Mouse (Mus musculus) adrenal gland, postnatal 25 days (tissue): ENCODE measurements around the gene Ntrk1. TPM values are rescaled to one million over a fixed set of nuclear protein-coding genes. Genes with fewer than 3 reads are reported as not detected.
"Not testable (repeated sequence)": the region's sequence is repeated elsewhere in the genome, so short reads cannot be mapped to it uniquely, and the experiment has no call there.

ENCODE experiments used
- DNase-seq: peaks from one replicate; pipeline ENCODE4 v3.0.0; 2021; ENCODE audit warnings: mixed read lengths
- long read RNA-seq: library from polyadenylated mRNA; stranded (forward); transcript quantifications from one replicate; pipeline ENCODE4 v2.0.0, GENCODE M21; 2021
- total RNA-seq: library from RNA; stranded (reverse); gene quantifications from 2 replicates; pipeline ENCODE4 v1.2.3, GENCODE M21; 2021

Gene Ntrk1
- 0.95 and 3.7 TPM in 2 replicates for total RNA-seq
- long read RNA-seq, partial matches to known transcripts, result 2 of 5 reads
- long read RNA-seq, other reads (novel, unspliced or antisense), result 3 of 5 reads

- peak; percentile 30 for DNase-seq
These were observed at the start of gene Ntrk1 for GRCm38 (mm10) chr3:87794922-87795325. Gene Ntrk1, minus strand, starts transcription at chr3:87795162.

GRCm38 (mm10) chr3:87840858-87841257 lies 45.9 kb upstream of the Ntrk1 start:
- no peak for DNase-seq

- peak; percentile 74 for DNase-seq
These were observed 43.7 kb upstream of the Ntrk1 start for GRCm38 (mm10) chr3:87838622-87839021.

GRCm38 (mm10) chr3:87833482-87833881 lies 38.5 kb upstream of the Ntrk1 start:
- DNase-seq, result no peak

GRCm38 (mm10) chr3:87832109-87832859 lies 37.3 kb upstream of the Ntrk1 start:
- DNase-seq, result no peak

GRCm38 (mm10) chr3:87829025-87829424 lies 34.1 kb upstream of the Ntrk1 start:
- DNase-seq, result no peak

- no peak for DNase-seq
These were observed 33.5 kb upstream of the Ntrk1 start for GRCm38 (mm10) chr3:87828435-87828834.

- not testable (repeated sequence) for DNase-seq
These were observed 29.2 kb upstream of the Ntrk1 start, which contains the start of gene Pear1 for GRCm38 (mm10) chr3:87824206-87824605. Gene Pear1, minus strand, starts transcription at chr3:87824306.

GRCm38 (mm10) chr3:87818226-87818625 lies 23.3 kb upstream of the Ntrk1 start:
- no peak for DNase-seq

GRCm38 (mm10) chr3:87816646-87817093 lies 21.7 kb upstream of the Ntrk1 start:
- peak; percentile 61 for DNase-seq

- DNase-seq, result no peak
These were observed 21.2 kb upstream of the Ntrk1 start for GRCm38 (mm10) chr3:87816166-87816565.

GRCm38 (mm10) chr3:87812873-87813272 lies 17.9 kb upstream of the Ntrk1 start:
- DNase-seq, result no peak

GRCm38 (mm10) chr3:87812413-87812812 lies 17.5 kb upstream of the Ntrk1 start:
- DNase-seq, result no peak

GRCm38 (mm10) chr3:87811297-87811696 lies 16.3 kb upstream of the Ntrk1 start:
- DNase-seq, result no peak

- no peak for DNase-seq
These were observed 14.5 kb upstream of the Ntrk1 start for GRCm38 (mm10) chr3:87809322-87809962.

- DNase-seq, result peak; percentile 17
These were observed 9.2 kb upstream of the Ntrk1 start for GRCm38 (mm10) chr3:87804038-87804677.

GRCm38 (mm10) chr3:87801681-87802080 lies 6.7 kb upstream of the Ntrk1 start:
- DNase-seq, result no peak

- DNase-seq, result peak; percentile 41
These were observed 1.9 kb upstream of the Ntrk1 start, which contains the start of gene Insrr for GRCm38 (mm10) chr3:87796736-87797334. Gene Insrr, plus strand, starts transcription at chr3:87796951.

- DNase-seq, result peak; percentile 67
These were observed 645 bp upstream of the Ntrk1 start for GRCm38 (mm10) chr3:87795336-87796277.

GRCm38 (mm10) chr3:87789768-87790167 lies 5.2 kb downstream of the Ntrk1 start:
- no peak for DNase-seq

- no peak for DNase-seq
These were observed 5.7 kb downstream of the Ntrk1 start for GRCm38 (mm10) chr3:87789248-87789647.
